Mouse (Mus musculus): ENCODE data around the gene 2900092C05Rik. TPM values are rescaled to one million over a fixed set of nuclear protein-coding genes. Genes with fewer than 3 reads are reported as not detected.

2900092C05Rik gene
- total RNA-seq (2021), result not detected
- long read RNA-seq, experiment 1, result 0 reads
- long read RNA-seq, experiment 2, result 0 reads

- no peak for DNase-seq (ENCODE audit: low spot score in 2 of 2)
Observed at GRCm38 (mm10) chr7:12512217-12512616, at the start of gene 2900092C05Rik. Gene 2900092C05Rik (plus strand): TSS chr7:12512517.

GRCm38 (mm10) chr7:12478158-12479008 lies 33.9 kb upstream of the 2900092C05Rik start, which contains the start of gene Zfp606:
Gene Zfp606 (plus strand): TSS chr7:12478293.
- peak; percentile 54 to 77 for DNase-seq (ENCODE audit: low spot score in 2 of 2)

GRCm38 (mm10) chr7:12479009-12479346 lies 33.3 kb upstream of the 2900092C05Rik start:
- no peak for DNase-seq (ENCODE audit: low spot score in 2 of 2)

- DNase-seq (ENCODE audit: low spot score in 2 of 2), result no peak
Observed at GRCm38 (mm10) chr7:12479525-12479924, 32.8 kb upstream of the 2900092C05Rik start.

- no peak for DNase-seq (ENCODE audit: low spot score in 2 of 2)
Observed at GRCm38 (mm10) chr7:12483771-12484170, 28.5 kb upstream of the 2900092C05Rik start.

- no peak for DNase-seq (ENCODE audit: low spot score in 2 of 2)
Observed at GRCm38 (mm10) chr7:12485956-12486355, 26.4 kb upstream of the 2900092C05Rik start.

GRCm38 (mm10) chr7:12486691-12487090 lies 25.6 kb upstream of the 2900092C05Rik start:
- DNase-seq (ENCODE audit: low spot score in 2 of 2), result no peak

GRCm38 (mm10) chr7:12510913-12511312 lies 1.4 kb upstream of the 2900092C05Rik start:
- no peak for DNase-seq (ENCODE audit: low spot score in 2 of 2)

Other genes with a start within 250 kb of the 2900092C05Rik start
- gene Vmn1r81, start 244.2 kb upstream of the 2900092C05Rik start, total RNA-seq (2021), result not detected
- not detected for gene Vmn1r82, start 212.1 kb upstream of the 2900092C05Rik start, total RNA-seq (2021)
- gene Vmn1r83, start 183.0 kb upstream of the 2900092C05Rik start, total RNA-seq (2021), result not detected
- gene Vmn1r84, start 143.2 kb upstream of the 2900092C05Rik start, total RNA-seq (2021), result not detected
- gene Zfp551, start 89.8 kb upstream of the 2900092C05Rik start, total RNA-seq (2021), result 1 to 10 TPM; 9.5 to 9.6 TPM
- gene Zfp606, start 34.2 kb upstream of the 2900092C05Rik start, total RNA-seq (2021), result 10 to 100 TPM; 22.6 to 24.5 TPM
- gene Vmn2r53, start 96.3 kb downstream of the 2900092C05Rik start, total RNA-seq (2021), result under 1 TPM; 0.03 to 0.06 TPM
- not detected for gene Vmn2r54, start 127.8 kb downstream of the 2900092C05Rik start, total RNA-seq (2021)
- gene Vmn2r55, start 172.5 kb downstream of the 2900092C05Rik start, total RNA-seq (2021), result not detected
- not detected for gene Vmn2r56, start 222.5 kb downstream of the 2900092C05Rik start, total RNA-seq (2021)